Mouse (Mus musculus): Measurements from ENCODE around the gene Gimap4.

DNA sequence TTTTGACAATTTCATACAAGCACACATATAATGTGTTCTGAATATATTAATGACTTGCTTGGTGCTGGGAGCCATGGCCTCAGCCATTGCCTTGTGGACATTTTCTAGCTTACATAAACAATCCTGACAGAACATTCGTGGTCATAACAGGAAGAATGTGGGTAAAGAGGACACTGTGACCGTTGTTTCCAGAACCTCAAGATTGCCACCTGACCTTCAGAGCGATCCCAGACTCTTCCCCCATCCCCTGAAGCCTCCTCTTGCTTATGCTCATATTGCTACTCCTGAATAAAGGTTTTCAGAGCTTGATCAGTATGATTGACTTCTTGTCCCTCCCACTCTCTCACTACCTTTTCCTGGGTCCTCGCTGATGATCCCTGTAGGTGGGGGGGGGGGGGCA lies 6.0 kb upstream of the Gimap4 start:
- TF ChIP-seq CTCF (IDR thresholded peaks at IDR 0.05; ENCODE audit: extremely low read depth, insufficient read depth, insufficient read length, insufficient replicate concordance), result no peak
- TF ChIP-seq POLR2A (IDR thresholded peaks at IDR 0.05; ENCODE audit: low read depth, low read length), result no peak
